Mouse (Mus musculus): Measurements from ENCODE around the gene Hoxa1. TPM values are rescaled to one million over a fixed set of nuclear protein-coding genes. Genes with fewer than 3 reads are reported as not detected.

Hoxa1 gene
- polyA plus RNA-seq (2014; fragmentation: Nextera tagmentation; extraction: Ambion mirVana), result not detected in 2 replicates

GRCm38 (mm10) chr6:52158276-52159051, at the start of gene Hoxa1:
TSS of gene Hoxa1 (minus strand) at chr6:52158317.
- no peaks in the 10 kb centered on the region for H3K36me3 ChIP-seq (ENCODE audit: control insufficient read depth, insufficient read depth, low read length)
- H3K4me1 ChIP-seq (ENCODE audit: control insufficient read depth, insufficient read depth, low read length), result peaks cover 8% of the 10 kb centered on the region; the same call in 1 of the 2 replicates
- ATAC-seq (peak; percentile 82), DNase-seq (ENCODE audit: low spot score) (peak; percentile 62)
- peak within 1 kb of the TSS; percentile 93 for H3K4me2 ChIP-seq (ENCODE audit: low read length)
- WGBS, result under 1% methylated on average over 55 of the region's 55 CpGs
- H3K27ac ChIP-seq (ENCODE audit: low read depth, low read length), result no peak within 1 kb of the TSS
- H3K9ac ChIP-seq (ENCODE audit: low read length), result no peak within 1 kb of the TSS; the same call in 1 of the 2 replicates
- peaks cover 96% of the 10 kb centered on the region for H3K27me3 ChIP-seq (replicated peaks; ENCODE audit: control insufficient read depth, insufficient read depth, low read length)
- no peaks in the 10 kb centered on the region for H3K9me3 ChIP-seq (replicated peaks; ENCODE audit: control insufficient read depth, low read length)
- peak within 1 kb of the TSS; percentile 44 for H3K4me3 ChIP-seq (ENCODE audit: low read depth, low read length)

- Histone ChIP-seq H3K36me3 (ENCODE audit: control insufficient read depth, insufficient read depth, low read length) (no peaks in the 10 kb centered on the region), H3K27ac (ENCODE audit: low read depth, low read length) (no peak overlapping the region), H3K27me3 (replicated peaks; ENCODE audit: control insufficient read depth, insufficient read depth, low read length) (peaks cover 97% of the 10 kb centered on the region), H3K9ac (ENCODE audit: low read length) (no peak overlapping the region), H3K9me3 (replicated peaks; ENCODE audit: control insufficient read depth, low read length) (no peaks in the 10 kb centered on the region), H3K4me2 (ENCODE audit: low read length) (no peak overlapping the region), H3K4me1 (ENCODE audit: control insufficient read depth, insufficient read depth, low read length) (no peaks in the 10 kb centered on the region), H3K4me3 (ENCODE audit: low read depth, low read length) (no peak overlapping the region)
- ATAC-seq (no peak), DNase-seq (ENCODE audit: low spot score) (no peak)
These were observed 49.5 kb upstream of the Hoxa1 start for GRCm38 (mm10) chr6:52207684-52207976.

- no peaks in the 10 kb centered on the region for H3K9me3 ChIP-seq (replicated peaks; ENCODE audit: control insufficient read depth, low read length)
- H3K27ac ChIP-seq (ENCODE audit: low read depth, low read length), result no peak overlapping the region
- H3K4me1 ChIP-seq (ENCODE audit: control insufficient read depth, insufficient read depth, low read length), result no peaks in the 10 kb centered on the region
- H3K4me2 ChIP-seq (ENCODE audit: low read length), result no peak overlapping the region
- H3K9ac ChIP-seq (ENCODE audit: low read length), result no peak overlapping the region
- no peak overlapping the region for H3K4me3 ChIP-seq (ENCODE audit: low read depth, low read length)
- no peak for ATAC-seq
- no peaks in the 10 kb centered on the region for H3K36me3 ChIP-seq (ENCODE audit: control insufficient read depth, insufficient read depth, low read length)
- peaks cover 97% of the 10 kb centered on the region for H3K27me3 ChIP-seq (replicated peaks; ENCODE audit: control insufficient read depth, insufficient read depth, low read length)
- DNase-seq (ENCODE audit: low spot score), result no peak
- WGBS, result 1% methylated on average over 4 of the region's 4 CpGs
These were observed 49.0 kb upstream of the Hoxa1 start for GRCm38 (mm10) chr6:52206882-52207683.

GRCm38 (mm10) chr6:52205638-52206621, 47.8 kb upstream of the Hoxa1 start:
- H3K27me3 ChIP-seq (replicated peaks; ENCODE audit: control insufficient read depth, insufficient read depth, low read length), result peaks cover 97% of the 10 kb centered on the region
- no peaks in the 10 kb centered on the region for H3K36me3 ChIP-seq (ENCODE audit: control insufficient read depth, insufficient read depth, low read length)
- ATAC-seq (no peak), DNase-seq (ENCODE audit: low spot score) (no peak)
- H3K9ac ChIP-seq (ENCODE audit: low read length), result no peak overlapping the region
- no peaks in the 10 kb centered on the region for H3K9me3 ChIP-seq (replicated peaks; ENCODE audit: control insufficient read depth, low read length)
- under 1% methylated on average over 55 of the region's 55 CpGs for WGBS
- H3K4me2 ChIP-seq (ENCODE audit: low read length), result no peak overlapping the region
- no peak overlapping the region for H3K27ac ChIP-seq (ENCODE audit: low read depth, low read length)
- H3K4me1 ChIP-seq (ENCODE audit: control insufficient read depth, insufficient read depth, low read length), result no peaks in the 10 kb centered on the region
- no peak overlapping the region for H3K4me3 ChIP-seq (ENCODE audit: low read depth, low read length)

- no peak overlapping the region for H3K9ac ChIP-seq (ENCODE audit: low read length)
- H3K4me3 ChIP-seq (ENCODE audit: low read depth, low read length), result no peak overlapping the region
- H3K4me2 ChIP-seq (ENCODE audit: low read length), result no peak overlapping the region
- ATAC-seq (no peak), DNase-seq (ENCODE audit: low spot score) (no peak)
- no peak overlapping the region for H3K27ac ChIP-seq (ENCODE audit: low read depth, low read length)
- H3K9me3 ChIP-seq (replicated peaks; ENCODE audit: control insufficient read depth, low read length), result no peaks in the 10 kb centered on the region
- peaks cover 98% of the 10 kb centered on the region for H3K27me3 ChIP-seq (replicated peaks; ENCODE audit: control insufficient read depth, insufficient read depth, low read length)
- no peaks in the 10 kb centered on the region for H3K4me1 ChIP-seq (ENCODE audit: control insufficient read depth, insufficient read depth, low read length)
- H3K36me3 ChIP-seq (ENCODE audit: control insufficient read depth, insufficient read depth, low read length), result no peaks in the 10 kb centered on the region
- 4% methylated on average over 14 of the region's 14 CpGs for WGBS
These were observed 47.1 kb upstream of the Hoxa1 start for GRCm38 (mm10) chr6:52205221-52205620.

- Histone ChIP-seq H3K4me3 (ENCODE audit: low read depth, low read length) (0 out of 2 replicates have a peak within 1 kb of the TSS, but pooled peaks have one; percentile 2), H3K4me2 (ENCODE audit: low read length) (peak within 1 kb of the TSS; percentile 20; the same call in 1 of the 2 replicates), H3K27ac (ENCODE audit: low read depth, low read length) (no peak within 1 kb of the TSS), H3K27me3 (replicated peaks; ENCODE audit: control insufficient read depth, insufficient read depth, low read length) (peaks cover 99% of the 10 kb centered on the region), H3K36me3 (ENCODE audit: control insufficient read depth, insufficient read depth, low read length) (no peaks in the 10 kb centered on the region), H3K4me1 (ENCODE audit: control insufficient read depth, insufficient read depth, low read length) (no peaks in the 10 kb centered on the region), H3K9ac (ENCODE audit: low read length) (no peak within 1 kb of the TSS), H3K9me3 (replicated peaks; ENCODE audit: control insufficient read depth, low read length) (no peaks in the 10 kb centered on the region)
- DNase-seq (ENCODE audit: low spot score) (no peak), ATAC-seq (no peak)
- under 1% methylated on average over 63 of the region's 65 CpGs for WGBS
These were observed 46.1 kb upstream of the Hoxa1 start, which contains the start of gene Hoxa5 for GRCm38 (mm10) chr6:52204050-52204752. TSS of gene Hoxa5 (minus strand) at chr6:52204587.

- no peak overlapping the region for H3K9ac ChIP-seq (ENCODE audit: low read length)
- H3K36me3 ChIP-seq (ENCODE audit: control insufficient read depth, insufficient read depth, low read length), result no peaks in the 10 kb centered on the region
- no peak overlapping the region for H3K27ac ChIP-seq (ENCODE audit: low read depth, low read length)
- WGBS, result under 1% methylated on average over 40 of the region's 46 CpGs
- H3K4me3 ChIP-seq (ENCODE audit: low read depth, low read length), result no peak overlapping the region
- H3K4me2 ChIP-seq (ENCODE audit: low read length), result 0 out of 2 replicates have a peak overlapping the region, but pooled peaks have one; percentile 20
- no peaks in the 10 kb centered on the region for H3K9me3 ChIP-seq (replicated peaks; ENCODE audit: control insufficient read depth, low read length)
- ATAC-seq, result no peak
- peaks cover 99% of the 10 kb centered on the region for H3K27me3 ChIP-seq (replicated peaks; ENCODE audit: control insufficient read depth, insufficient read depth, low read length)
- DNase-seq (ENCODE audit: low spot score), result no peak
- H3K4me1 ChIP-seq (ENCODE audit: control insufficient read depth, insufficient read depth, low read length), result no peaks in the 10 kb centered on the region
These were observed 45.4 kb upstream of the Hoxa1 start for GRCm38 (mm10) chr6:52203371-52204049.

GRCm38 (mm10) chr6:52203121-52203370, 44.9 kb upstream of the Hoxa1 start:
- H3K9ac ChIP-seq (ENCODE audit: low read length), result no peak overlapping the region
- ATAC-seq, result no peak
- WGBS, result under 1% methylated on average over 10 of the region's 10 CpGs

More at GRCm38 (mm10) chr6:52203121-52203370, 44.9 kb upstream of the Hoxa1 start:
- peaks cover 99% of the 10 kb centered on the region for H3K27me3 ChIP-seq (replicated peaks; ENCODE audit: control insufficient read depth, insufficient read depth, low read length)
- H3K4me2 ChIP-seq (ENCODE audit: low read length), result no peak overlapping the region
- no peaks in the 10 kb centered on the region for H3K4me1 ChIP-seq (ENCODE audit: control insufficient read depth, insufficient read depth, low read length)
- no peaks in the 10 kb centered on the region for H3K36me3 ChIP-seq (ENCODE audit: control insufficient read depth, insufficient read depth, low read length)
- no peak overlapping the region for H3K4me3 ChIP-seq (ENCODE audit: low read depth, low read length)
- no peak overlapping the region for H3K27ac ChIP-seq (ENCODE audit: low read depth, low read length)
- DNase-seq (ENCODE audit: low spot score), result no peak
- H3K9me3 ChIP-seq (replicated peaks; ENCODE audit: control insufficient read depth, low read length), result no peaks in the 10 kb centered on the region

Measured in forebrain, embryonic 14.5 days (tissue).